Mouse (Mus musculus): ENCODE data around the gene Slc38a8.

Slc38a8 gene

GRCm38 (mm10) chr8:119437506-119437905 lies 64.0 kb downstream of the Slc38a8 start:
- DNase-seq (ENCODE audit: low read depth, low spot score), result no peak

- no peak for DNase-seq (ENCODE audit: low read depth, low spot score)
Observed at GRCm38 (mm10) chr8:119436933-119437332, 64.6 kb downstream of the Slc38a8 start.

GRCm38 (mm10) chr8:119436331-119436730 lies 65.2 kb downstream of the Slc38a8 start:
- DNase-seq (ENCODE audit: low read depth, low spot score), result no peak

- no peak for DNase-seq (ENCODE audit: low read depth, low spot score)
Observed at GRCm38 (mm10) chr8:119435527-119435926, 66.0 kb downstream of the Slc38a8 start.

- DNase-seq (ENCODE audit: low read depth, low spot score), result no peak
Observed at GRCm38 (mm10) chr8:119434569-119434968, 66.9 kb downstream of the Slc38a8 start.

- no peak for DNase-seq (ENCODE audit: low read depth, low spot score)
Observed at GRCm38 (mm10) chr8:119433582-119434174, 67.8 kb downstream of the Slc38a8 start, which contains the start of gene Osgin1. Osgin1 (plus strand) TSS chr8:119434124.

GRCm38 (mm10) chr8:119432372-119432771 lies 69.1 kb downstream of the Slc38a8 start:
- no peak for DNase-seq (ENCODE audit: low read depth, low spot score)

GRCm38 (mm10) chr8:119430690-119431089 lies 70.8 kb downstream of the Slc38a8 start:
- no peak for DNase-seq (ENCODE audit: low read depth, low spot score)

GRCm38 (mm10) chr8:119430250-119430649 lies 71.2 kb downstream of the Slc38a8 start:
- no peak for DNase-seq (ENCODE audit: low read depth, low spot score)

All from WW6 (cell line).